Mouse (Mus musculus) forebrain, postnatal 0 days (tissue): ENCODE results near the gene Abhd13. TPM values are rescaled to one million over a fixed set of nuclear protein-coding genes. Genes with fewer than 3 reads are reported as not detected.

Experiments used
- ATAC-seq: fragments of 200-750 bp; cut with Nextera tagmentation; 2 replicates; pipeline ENCODE4 v1.8.0; 2017; ENCODE audit warnings: mild to moderate bottlenecking, moderate library complexity
- DNase-seq: peaks from one replicate; pipeline ENCODE4 v3.0.0-alpha.2; 2015
- H3K27ac ChIP-seq: fragments of 300-500 bp; sonication (generic); 2 replicates; pipeline ENCODE4 v1.5.1; 2014; ENCODE audit warnings: low read depth, mild to moderate bottlenecking, antibody characterized with exemption, low read length, moderate library complexity, mixed read lengths
- H3K27me3 ChIP-seq: fragments of 300-500 bp; sonication (generic); 2 replicates; pipeline ENCODE4 v1.6.1; 2014; ENCODE audit warnings: mild to moderate bottlenecking, low read length, mixed read lengths; ENCODE audit not compliant: insufficient read depth
- H3K36me3 ChIP-seq: fragments of 300-500 bp; sonication (generic); 2 replicates; pipeline ENCODE4 v1.6.1; 2014; ENCODE audit warnings: mild to moderate bottlenecking, moderate library complexity; ENCODE audit not compliant: insufficient read depth
- H3K4me1 ChIP-seq: fragments of 300-500 bp; sonication (generic); 2 replicates; pipeline ENCODE4 v1.6.1; 2014; ENCODE audit warnings: antibody characterized with exemption; ENCODE audit not compliant: insufficient read depth
- H3K4me2 ChIP-seq: fragments of 300-500 bp; sonication (generic); 2 replicates; pipeline ENCODE4 v1.6.1; 2014; ENCODE audit warnings: low read depth, mild to moderate bottlenecking, moderate library complexity
- H3K4me3 ChIP-seq: fragments of 300-500 bp; sonication (generic); 2 replicates; pipeline ENCODE4 v1.5.1; 2014; ENCODE audit warnings: low read depth, low read length, mixed read lengths
- H3K9ac ChIP-seq: fragments of 300-500 bp; sonication (generic); 2 replicates; pipeline ENCODE4 v1.6.1; 2014; ENCODE audit warnings: mild to moderate bottlenecking
- H3K9me3 ChIP-seq: fragments of 300-500 bp; sonication (generic); 2 replicates; pipeline ENCODE4 v1.6.1; 2016; ENCODE audit warnings: low read length
- CTCF ChIP-seq: sonication (generic); IDR thresholded peaks from 2 replicates; pipeline ENCODE4 v1.5.1; 2016; ENCODE audit warnings: antibody characterized with exemption, control low read depth, low read depth
- WGBS: fragments of 180-500 bp; shearing (Covaris S2); extraction: QIAGEN DNeasy Blood & Tissue Kit; methylation state at CpG from one replicate; pipeline ENCODE4 v1.1.7; 2014; 5-methylcytosine and 5-hydroxymethylcytosine counted together
- polyA plus RNA-seq: library from polyadenylated mRNA; unstranded; fragments of >200 nt; fragmentation: Nextera tagmentation; extraction: Ambion mirVana; gene quantifications from 2 replicates; pipeline ENCODE4 v1.2.1, GENCODE M21; 2015
- total RNA-seq: library from RNA; depleted of rRNA; stranded (reverse); fragments of >200 nt; gene quantifications from 2 replicates; pipeline ENCODE4 v1.2.3, GENCODE M21; 2014; rRNA removed

The Abhd13 gene
- total and polyA plus RNA-seq, 2 experiments from 2014 or later: 13.0 to 30.9 TPM

- H3K27me3 ChIP-seq: no peaks in the 10 kb centered on the region
- H3K27ac ChIP-seq: 0 out of 2 replicates have a peak overlapping the region, but pooled peaks have one; percentile 35
- H3K4me2 ChIP-seq: no peak overlapping the region
- H3K4me3 ChIP-seq: no peak overlapping the region
- no peaks in the 10 kb centered on the region for H3K36me3 ChIP-seq
- no peak for ATAC-seq
- H3K9me3 ChIP-seq: no peaks in the 10 kb centered on the region
- 27% methylated on average over 3 of the region's 3 CpGs for WGBS
- no peak overlapping the region for H3K9ac ChIP-seq
- TF ChIP-seq CTCF: no peak
- no peaks in the 10 kb centered on the region for H3K4me1 ChIP-seq
- peak; percentile 57 for DNase-seq
Measured at GRCm38 (mm10) chr8:10017231-10017630, 39.7 kb downstream of the Abhd13 start.

- Histone ChIP-seq H3K4me2 (no peak overlapping the region), H3K27me3 (no peaks in the 10 kb centered on the region), H3K36me3 (no peaks in the 10 kb centered on the region), H3K4me1 (no peaks in the 10 kb centered on the region), H3K27ac (no peak overlapping the region), H3K9ac (no peak overlapping the region), H3K4me3 (no peak overlapping the region), H3K9me3 (no peaks in the 10 kb centered on the region)
- ATAC-seq (0 out of 2 replicates have a peak, but pooled peaks have one; percentile 8), DNase-seq (no peak)
- WGBS: 65% methylated on average over 8 of the region's 8 CpGs
- no peak for TF ChIP-seq CTCF
Measured at GRCm38 (mm10) chr8:10030320-10031060, 53.0 kb downstream of the Abhd13 start.

- Histone ChIP-seq H3K4me2 (no peak overlapping the region), H3K9ac (no peak overlapping the region), H3K36me3 (no peaks in the 10 kb centered on the region), H3K9me3 (no peaks in the 10 kb centered on the region), H3K4me3 (no peak overlapping the region), H3K27me3 (no peaks in the 10 kb centered on the region), H3K27ac (no peak overlapping the region), H3K4me1 (no peaks in the 10 kb centered on the region)
- no peak for DNase-seq
- no peak for TF ChIP-seq CTCF
- ATAC-seq: no peak
- WGBS: 86% methylated on average over 9 of the region's 9 CpGs
Measured at GRCm38 (mm10) chr8:10031177-10031576, 53.7 kb downstream of the Abhd13 start.

GRCm38 (mm10) chr8:10040866-10041265 is 63.4 kb downstream of the Abhd13 start:
- no peak overlapping the region for H3K9ac ChIP-seq
- 75% methylated on average over 3 of the region's 3 CpGs for WGBS
- H3K9me3 ChIP-seq: no peaks in the 10 kb centered on the region
- H3K27ac ChIP-seq: no peak overlapping the region
- H3K27me3 ChIP-seq: no peaks in the 10 kb centered on the region; the same call in 1 of the 2 replicates
- H3K4me1 ChIP-seq: no peaks in the 10 kb centered on the region
- H3K4me2 ChIP-seq: no peak overlapping the region
- ATAC-seq (no peak), DNase-seq (no peak)
- no peak for TF ChIP-seq CTCF
- no peak overlapping the region for H3K4me3 ChIP-seq
- no peaks in the 10 kb centered on the region for H3K36me3 ChIP-seq

Other genes starting within 250 kb of the Abhd13 start
- gene Fam155a, start 206.5 kb upstream of the Abhd13 start, total RNA-seq: 82.0 and 105 TPM in 2 replicates
- 16.7 and 29.0 TPM in 2 replicates for gene Fam155a, start 206.5 kb upstream of the Abhd13 start, polyA plus RNA-seq
- not detected in 2 replicates for gene Gm10217, start 113.5 kb upstream of the Abhd13 start, total RNA-seq
- not detected in 2 replicates for gene Gm10217, start 113.5 kb upstream of the Abhd13 start, polyA plus RNA-seq
- 3.1 and 3.6 TPM in 2 replicates for gene Lig4, start within 50 bp of the Abhd13 start, total RNA-seq
- gene Lig4, start within 50 bp of the Abhd13 start, polyA plus RNA-seq: 4.0 and 6.4 TPM in 2 replicates
- gene Tnfsf13b, start 28.8 kb downstream of the Abhd13 start, total RNA-seq: 0.31 and 0.33 TPM in 2 replicates
- gene Tnfsf13b, start 28.8 kb downstream of the Abhd13 start, polyA plus RNA-seq: 0.30 and 0.36 TPM in 2 replicates
- gene Myo16, start 176.2 kb downstream of the Abhd13 start, total RNA-seq: 56.3 and 58.6 TPM in 2 replicates
- gene Myo16, start 176.2 kb downstream of the Abhd13 start, polyA plus RNA-seq: 3.8 and 5.5 TPM in 2 replicates